Mouse (Mus musculus) adrenal gland, adult 2 months (tissue): ENCODE measurements at regions not wholly inside any gene's neighbourhood (a gene's known extent, or its start where the extent isn't known, plus 50 kb on each side); places are given as distances from the start of the nearest gene placed in this dataset.

Source experiments
- DNase-seq: peaks from one replicate; pipeline ENCODE4 v3.0.0; 2021

DNA sequence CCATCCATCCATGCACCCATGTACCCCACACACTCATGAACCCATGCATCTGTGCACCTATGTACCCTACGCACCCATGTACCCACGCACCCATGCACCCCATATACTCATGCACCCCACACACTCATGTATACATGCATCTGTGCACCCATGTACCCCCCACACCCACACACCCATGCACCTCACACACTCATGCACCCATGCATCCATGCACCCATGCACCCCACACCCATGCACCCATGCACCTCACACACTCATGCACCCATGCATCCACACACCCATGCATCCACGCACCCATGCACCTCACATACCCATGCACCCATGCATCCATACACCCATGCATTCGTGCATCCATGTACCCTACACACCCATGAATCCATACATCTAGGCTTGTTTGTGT lies 63.6 kb downstream of the 4930564D02Rik start:
- no peak for DNase-seq

- DNase-seq = no peak
Observed at GRCm38 (mm10) chr3:105131053-105131452, 64.4 kb downstream of the 4930564D02Rik start.

- no peak for DNase-seq
Observed at GRCm38 (mm10) chr3:105133011-105133410, 66.4 kb downstream of the 4930564D02Rik start.

DNA sequence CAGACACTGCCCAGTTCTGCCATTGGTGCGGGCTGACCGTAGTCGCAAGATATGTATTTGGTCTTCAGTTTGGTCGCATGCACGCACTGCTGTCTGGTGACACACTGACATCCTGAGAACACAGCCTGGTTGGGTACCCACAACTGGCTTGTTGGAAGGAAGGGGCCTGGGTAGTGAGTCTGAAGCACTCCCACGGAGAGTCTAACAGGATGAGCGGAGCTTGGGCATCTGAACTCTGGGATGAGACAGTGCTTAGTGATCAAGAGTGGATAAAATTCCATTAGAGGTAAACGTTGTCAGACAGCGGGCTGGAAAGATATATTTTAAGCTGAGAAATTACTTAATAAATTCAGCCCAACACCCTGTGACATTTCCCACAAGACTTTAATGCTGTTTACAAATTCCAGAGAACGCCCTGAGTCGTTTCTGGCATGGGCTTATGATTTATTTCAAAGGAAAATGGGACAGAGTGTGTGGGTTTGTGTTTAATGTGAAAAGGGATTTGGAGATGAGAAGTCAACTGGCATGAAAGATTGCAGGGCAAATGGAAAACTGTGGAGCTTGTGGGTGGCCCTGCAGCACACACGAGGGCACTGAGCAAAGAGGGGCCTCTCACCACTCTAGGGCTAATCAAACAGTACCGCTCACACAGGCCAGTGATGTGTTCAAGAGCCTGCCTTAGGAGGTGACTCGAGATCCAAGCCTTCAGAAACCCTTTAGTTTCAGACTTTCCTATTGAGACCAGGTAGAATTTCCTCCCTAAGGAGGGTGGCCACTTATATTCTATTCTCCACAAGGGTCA lies 74.7 kb downstream of the 4930564D02Rik start:
- DNase-seq = no peak

- DNase-seq = peak; percentile 11
Observed at GRCm38 (mm10) chr3:105142631-105143030, 76.0 kb downstream of the 4930564D02Rik start.

DNA sequence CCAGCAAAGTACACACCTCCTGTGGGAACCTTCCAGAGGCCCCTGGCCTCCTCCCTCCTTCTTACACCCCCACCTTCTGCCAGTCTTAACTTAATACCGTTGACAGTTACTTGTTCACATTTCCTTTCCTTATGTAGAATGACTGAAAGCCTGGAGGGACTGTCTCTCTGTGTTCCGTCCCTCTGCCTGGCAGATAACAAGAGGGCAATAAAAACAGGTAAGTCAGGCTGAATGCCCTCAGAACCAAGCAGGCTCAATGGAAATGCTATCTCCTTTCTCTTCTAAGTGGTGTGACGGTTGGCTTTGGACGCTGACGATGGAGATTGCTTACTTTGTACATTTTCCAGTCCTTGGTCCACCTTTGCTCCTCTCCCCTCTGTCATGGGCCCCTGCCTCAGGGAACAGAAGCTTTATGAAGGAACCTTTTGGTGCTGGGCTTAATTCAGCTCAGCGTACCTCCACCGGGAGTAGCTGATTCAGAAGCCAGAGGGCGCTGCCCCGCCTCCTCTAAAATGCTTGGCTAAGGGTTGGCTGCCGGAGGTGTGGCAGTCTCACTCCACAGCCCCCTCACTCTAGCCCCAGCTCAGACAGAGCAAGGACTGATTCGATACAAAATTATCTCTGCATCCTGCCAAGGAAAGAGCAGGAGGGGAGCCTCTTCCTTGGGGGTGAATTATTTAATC lies 85.0 kb downstream of the 4930564D02Rik start:
- DNase-seq = peak; percentile 23

DNA sequence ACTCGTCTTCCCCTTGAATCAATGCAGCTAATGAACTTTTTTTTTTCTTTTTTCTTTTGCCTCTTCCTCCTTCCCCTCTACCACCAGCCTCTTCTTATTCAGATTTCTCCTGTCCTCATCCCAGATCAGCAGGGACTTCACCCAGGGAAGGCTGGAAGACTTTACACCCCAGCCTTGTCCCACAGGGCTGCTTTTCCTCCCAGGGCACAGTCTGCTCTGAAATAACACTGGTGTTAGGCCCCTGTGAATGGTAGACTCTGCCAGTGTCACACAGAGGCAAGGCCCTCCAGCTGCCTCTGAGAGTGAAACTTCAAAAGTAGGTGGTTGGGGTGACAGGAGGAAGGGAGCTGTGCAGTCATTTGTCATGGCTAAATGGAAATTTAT lies 85.5 kb downstream of the 4930564D02Rik start:
- DNase-seq = no peak

- no peak for DNase-seq
Observed at GRCm38 (mm10) chr3:105158376-105158775, 91.7 kb downstream of the 4930564D02Rik start.

- peak; percentile 69 for DNase-seq
Observed at GRCm38 (mm10) chr3:105165355-105165754, 98.7 kb downstream of the 4930564D02Rik start.

DNA sequence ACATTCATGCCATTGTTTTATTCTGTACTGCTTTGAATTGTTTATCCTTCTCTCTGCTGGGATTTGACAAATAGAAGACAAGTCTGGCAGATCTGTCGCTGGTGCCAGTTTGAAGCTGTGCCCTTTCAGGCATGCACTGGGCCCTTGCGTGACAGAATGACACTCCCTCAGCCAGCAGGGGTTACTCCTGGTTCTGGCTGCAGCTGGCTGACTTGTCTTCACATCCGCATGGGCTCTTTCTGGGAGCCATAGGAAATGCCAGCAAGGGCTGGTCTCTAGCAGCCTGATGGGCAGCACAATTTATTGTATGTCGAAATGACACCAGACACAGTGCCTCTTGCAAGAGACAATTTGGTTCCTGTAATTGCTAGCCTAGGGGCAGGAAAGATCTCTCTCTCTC lies 102.5 kb downstream of the 4930564D02Rik start:
- no peak for DNase-seq

- no peak for DNase-seq
Observed at GRCm38 (mm10) chr3:105171527-105171926, 104.9 kb downstream of the 4930564D02Rik start.

DNA sequence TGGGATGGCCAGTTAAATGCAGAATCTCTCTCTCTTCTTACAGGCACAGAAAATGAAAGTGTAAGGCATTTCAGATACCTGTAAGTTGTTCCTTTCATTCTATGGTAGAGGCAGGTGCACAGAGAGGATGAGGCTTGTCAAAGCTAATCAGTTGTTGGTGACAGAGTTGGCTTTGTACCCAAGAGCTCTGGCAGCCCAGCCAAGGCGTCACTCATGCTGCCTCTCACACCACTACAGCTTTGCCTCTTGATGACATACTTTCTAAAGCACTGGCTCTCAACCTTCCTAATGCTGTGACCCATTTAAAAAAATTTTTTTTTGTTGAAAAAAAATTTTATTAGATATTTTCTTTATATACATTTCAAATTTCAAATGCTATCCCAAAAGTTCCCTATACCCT lies 105.4 kb downstream of the 4930564D02Rik start:
- no peak for DNase-seq

GRCm38 (mm10) chr3:105191303-105191702 lies 124.7 kb downstream of the 4930564D02Rik start:
- no peak for DNase-seq

- no peak for DNase-seq
Observed at GRCm38 (mm10) chr3:105191830-105192229, 125.2 kb downstream of the 4930564D02Rik start.

DNA sequence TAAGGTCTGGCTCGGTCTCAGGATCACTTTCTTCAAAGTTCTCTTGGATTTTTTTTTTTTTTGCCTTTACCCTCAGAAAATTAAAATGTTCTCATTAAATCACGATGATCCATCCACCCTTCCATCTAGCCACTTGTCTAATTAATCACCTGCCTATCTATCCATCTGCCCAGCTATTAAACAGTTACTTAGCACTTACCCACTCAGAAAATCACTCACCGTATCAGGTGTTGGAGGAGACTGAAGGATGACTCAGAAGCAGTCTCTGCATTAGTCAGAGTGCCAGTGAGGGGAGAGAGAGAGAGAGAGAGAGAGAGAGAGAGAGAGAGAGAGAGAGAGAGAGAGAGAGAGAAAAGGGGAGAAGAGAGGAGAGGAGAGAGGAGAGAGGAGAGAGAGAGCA lies 134.1 kb downstream of the 4930564D02Rik start:
- no peak for DNase-seq

DNA sequence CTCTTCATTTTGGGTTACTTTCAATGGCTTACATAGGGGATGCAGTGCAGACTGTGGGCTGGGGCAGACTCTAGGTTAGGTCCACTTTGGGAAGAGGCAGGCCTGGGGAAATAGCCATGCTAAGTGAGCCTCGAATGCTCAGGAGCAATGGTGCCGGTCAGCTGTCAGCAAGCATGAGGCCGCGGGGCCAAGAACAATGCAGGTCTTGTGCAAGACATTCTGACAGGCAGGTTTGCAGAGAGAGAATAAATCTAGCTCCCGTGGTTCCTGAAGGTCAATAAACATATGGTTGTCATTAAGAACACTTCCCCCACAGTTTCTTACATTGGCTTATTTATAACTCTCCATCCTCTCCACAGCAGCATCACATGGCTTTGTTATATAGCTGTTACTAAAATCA lies 142.5 kb downstream of the 4930564D02Rik start:
- no peak for DNase-seq

- DNase-seq = no peak
Observed at GRCm38 (mm10) chr3:105211023-105211422, 144.4 kb downstream of the 4930564D02Rik start.

- DNase-seq = no peak
Observed at GRCm38 (mm10) chr3:105211726-105212125, 145.1 kb downstream of the 4930564D02Rik start.

- no peak for DNase-seq
Observed at GRCm38 (mm10) chr3:105214867-105215266, 148.2 kb downstream of the 4930564D02Rik start.

- no peak for DNase-seq
Observed at GRCm38 (mm10) chr3:105215729-105216128, 149.1 kb downstream of the 4930564D02Rik start.

GRCm38 (mm10) chr3:105219630-105220029 lies 153.0 kb downstream of the 4930564D02Rik start:
- DNase-seq = no peak

- no peak for DNase-seq
Observed at GRCm38 (mm10) chr3:105220641-105221040, 154.0 kb downstream of the 4930564D02Rik start.

GRCm38 (mm10) chr3:105222925-105223324 lies 156.3 kb downstream of the 4930564D02Rik start:
- no peak for DNase-seq

DNA sequence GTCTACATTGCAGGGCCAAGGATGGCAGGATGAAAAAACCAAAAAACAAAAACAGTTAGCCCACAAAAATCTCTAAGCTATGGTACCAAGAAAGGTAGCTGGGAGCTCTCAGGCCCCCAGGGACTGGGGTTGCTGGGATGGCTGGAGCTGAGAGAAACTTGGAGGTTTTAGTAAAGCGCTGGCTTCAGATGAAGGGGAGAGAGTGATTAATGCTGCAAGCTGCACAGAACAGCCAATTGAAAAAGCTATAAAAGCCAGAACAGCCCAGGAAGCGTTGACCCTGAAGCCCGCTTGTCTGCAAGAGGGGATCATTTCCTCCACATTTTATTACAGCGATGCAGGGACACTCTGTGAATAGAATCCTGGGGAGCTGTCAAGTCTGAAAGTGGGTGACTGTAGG lies 157.0 kb downstream of the 4930564D02Rik start:
- peak; percentile 23 for DNase-seq
